Mouse (Mus musculus) intestine, postnatal 0 days (tissue): ENCODE measurements around the gene Lypd8. TPM values are rescaled to one million over a fixed set of nuclear protein-coding genes. Genes with fewer than 3 reads are reported as not detected.
A peak's percentile ranks its signal among the peaks of the same experiment; 100 is the strongest.

ENCODE experiments used
- ATAC-seq: fragments of 200-750 bp; cut with Nextera tagmentation; 2 replicates; pipeline ENCODE4 v1.8.0; 2017; ENCODE audit warnings: mild to moderate bottlenecking, moderate TSS enrichment, moderate library complexity
- H3K27ac ChIP-seq: fragments of 300-500 bp; sonication (generic); 2 replicates; pipeline ENCODE4 v1.5.1; 2014; ENCODE audit warnings: mild to moderate bottlenecking, low read depth, low read length, moderate library complexity
- H3K27me3 ChIP-seq: fragments of 300-500 bp; sonication (generic); replicated peaks from 2 replicates; pipeline ENCODE4 v1.6.1; 2014; ENCODE audit warnings: low read length, mixed read lengths; ENCODE audit not compliant: control insufficient read depth, insufficient read depth
- H3K36me3 ChIP-seq: fragments of 300-500 bp; sonication (generic); 2 replicates; pipeline ENCODE4 v1.6.1; 2014; ENCODE audit warnings: mild to moderate bottlenecking, moderate library complexity; ENCODE audit not compliant: control insufficient read depth, insufficient read depth
- H3K4me1 ChIP-seq: fragments of 300-500 bp; sonication (generic); replicated peaks from 2 replicates; pipeline ENCODE4 v1.6.1; 2014; ENCODE audit warnings: antibody characterized with exemption, low read length, mixed read lengths; ENCODE audit not compliant: control insufficient read depth, insufficient read depth
- H3K4me2 ChIP-seq: fragments of 300-500 bp; sonication (generic); replicated peaks from 2 replicates; pipeline ENCODE4 v1.6.1; 2014; ENCODE audit warnings: low read depth, mild to moderate bottlenecking, moderate library complexity
- H3K4me3 ChIP-seq: fragments of 300-500 bp; sonication (generic); 2 replicates; pipeline ENCODE4 v1.5.1; 2014; ENCODE audit warnings: low read depth, low read length
- H3K9ac ChIP-seq: fragments of 300-500 bp; sonication (generic); 2 replicates; pipeline ENCODE4 v1.6.1; 2014; ENCODE audit warnings: mild to moderate bottlenecking, low read depth, low read length
- H3K9me3 ChIP-seq: fragments of 300-500 bp; sonication (generic); 2 replicates; pipeline ENCODE4 v1.6.1; 2016; ENCODE audit warnings: mixed run types; ENCODE audit not compliant: control insufficient read depth
- CTCF ChIP-seq: sonication (generic); IDR thresholded peaks from 2 replicates; pipeline ENCODE4 v1.5.1; 2016; ENCODE audit warnings: low read depth, mild to moderate bottlenecking, control low read depth, antibody characterized with exemption, moderate library complexity
- WGBS: fragments of 180-500 bp; shearing (Covaris S2); extraction: QIAGEN DNeasy Blood & Tissue Kit; methylation state at CpG from one replicate; pipeline ENCODE4 v1.1.7; 2014; 5-methylcytosine and 5-hydroxymethylcytosine counted together
- polyA plus RNA-seq: library from polyadenylated mRNA; unstranded; fragments of >200 nt; fragmentation: Nextera tagmentation; extraction: Ambion mirVana; gene quantifications from 2 replicates; pipeline ENCODE4 v1.2.1, GENCODE M21; 2015

Gene Lypd8
- 1,454 and 1,717 TPM in 2 replicates for polyA plus RNA-seq

GRCm38 (mm10) chr11:58378763-58379278 is at the start of gene Lypd8:
Gene Lypd8 (plus strand): TSS chr11:58379043.
- 43% methylated on average over 3 of the region's 3 CpGs for WGBS

GRCm38 (mm10) chr11:58329906-58330275 is 49.0 kb upstream of the Lypd8 start:
- peak overlapping the region; percentile 71; the same call in 1 of the 2 replicates for H3K27ac ChIP-seq
- H3K36me3 ChIP-seq: peaks cover 20% of the 10 kb centered on the region
- peak overlapping the region; percentile 85 for H3K4me2 ChIP-seq
- H3K4me1 ChIP-seq: peaks cover 15% of the 10 kb centered on the region
- WGBS: under 1% methylated on average over 21 of the region's 21 CpGs
- H3K4me3 ChIP-seq: peak overlapping the region; percentile 77
- peak overlapping the region; percentile 60 for H3K9ac ChIP-seq
- peak; percentile 27 for TF ChIP-seq CTCF
- peak; percentile 15 for ATAC-seq
- H3K27me3 ChIP-seq: no peaks in the 10 kb centered on the region
- H3K9me3 ChIP-seq: no peaks in the 10 kb centered on the region

More at GRCm38 (mm10) chr11:58378763-58379278, at the start of gene Lypd8:
- H3K27me3 ChIP-seq: no peaks in the 10 kb centered on the region
- peaks cover 6% of the 10 kb centered on the region; the same call in 1 of the 2 replicates for H3K36me3 ChIP-seq
- peak within 1 kb of the TSS; percentile 60 for H3K27ac ChIP-seq
- peak within 1 kb of the TSS; percentile 74 for H3K4me2 ChIP-seq
- peak; percentile 44 for ATAC-seq
- H3K9me3 ChIP-seq: no peaks in the 10 kb centered on the region
- TF ChIP-seq CTCF: no peak
- peak within 1 kb of the TSS; percentile 48 for H3K4me3 ChIP-seq
- H3K4me1 ChIP-seq: 0 out of 2 replicates have a peak, but pooled peaks cover 11% of the 10 kb centered on the region
- H3K9ac ChIP-seq: peak within 1 kb of the TSS; percentile 26; the same call in 1 of the 2 replicates

- under 1% methylated on average over 52 of the region's 52 CpGs for WGBS
- peak within 1 kb of the TSS; percentile 77 for H3K4me3 ChIP-seq
- peak within 1 kb of the TSS; percentile 62 for H3K9ac ChIP-seq
- H3K9me3 ChIP-seq: no peaks in the 10 kb centered on the region
- TF ChIP-seq CTCF: no peak
- peaks cover 21% of the 10 kb centered on the region for H3K36me3 ChIP-seq
- ATAC-seq: peak; percentile 93
- no peaks in the 10 kb centered on the region for H3K27me3 ChIP-seq
- peaks cover 15% of the 10 kb centered on the region for H3K4me1 ChIP-seq
- H3K4me2 ChIP-seq: peak within 1 kb of the TSS; percentile 85
- peak within 1 kb of the TSS; percentile 71 for H3K27ac ChIP-seq
These were observed 48.3 kb upstream of the Lypd8 start, which contains the start of the genes Zfp672 and Sh3bp5l for GRCm38 (mm10) chr11:58330276-58331148. Gene Zfp672 (minus strand): TSS chr11:58330339. Gene Sh3bp5l (plus strand): TSS chr11:58330724.

GRCm38 (mm10) chr11:58331149-58331495 is 47.7 kb upstream of the Lypd8 start:
- WGBS: 7% methylated on average over 10 of the region's 10 CpGs
- Histone ChIP-seq H3K27me3 (no peaks in the 10 kb centered on the region), H3K4me1 (peaks cover 15% of the 10 kb centered on the region), H3K9ac (peak overlapping the region; percentile 62), H3K4me3 (peak overlapping the region; percentile 77), H3K4me2 (peak overlapping the region; percentile 85), H3K27ac (peak overlapping the region; percentile 58; the same call in 1 of the 2 replicates), H3K36me3 (peaks cover 21% of the 10 kb centered on the region), H3K9me3 (no peaks in the 10 kb centered on the region)
- no peak; the same call in 1 of the 2 replicates for ATAC-seq
- no peak for TF ChIP-seq CTCF

- peaks cover 21% of the 10 kb centered on the region for H3K36me3 ChIP-seq
- TF ChIP-seq CTCF: no peak
- no peaks in the 10 kb centered on the region for H3K9me3 ChIP-seq
- 0 out of 2 replicates have a peak overlapping the region, but pooled peaks have one; percentile 28 for H3K27ac ChIP-seq
- 62% methylated on average over 6 of the region's 6 CpGs for WGBS
- ATAC-seq: no peak
- peak overlapping the region; percentile 85 for H3K4me2 ChIP-seq
- H3K9ac ChIP-seq: peak overlapping the region; percentile 62
- H3K4me3 ChIP-seq: peak overlapping the region; percentile 77
- no peaks in the 10 kb centered on the region for H3K27me3 ChIP-seq
- peaks cover 15% of the 10 kb centered on the region for H3K4me1 ChIP-seq
These were observed 47.3 kb upstream of the Lypd8 start for GRCm38 (mm10) chr11:58331546-58331945.

- no peaks in the 10 kb centered on the region for H3K27me3 ChIP-seq
- no peak overlapping the region for H3K4me3 ChIP-seq
- TF ChIP-seq CTCF: no peak
- no peak overlapping the region for H3K4me2 ChIP-seq
- no peak overlapping the region for H3K9ac ChIP-seq
- no peaks in the 10 kb centered on the region for H3K9me3 ChIP-seq
- ATAC-seq: no peak
- peaks cover 10% of the 10 kb centered on the region; the same call in 1 of the 2 replicates for H3K4me1 ChIP-seq
- H3K36me3 ChIP-seq: peaks cover 35% of the 10 kb centered on the region
- WGBS: 76% methylated on average over 3 of the region's 3 CpGs
- no peak overlapping the region for H3K27ac ChIP-seq
These were observed 44.1 kb upstream of the Lypd8 start for GRCm38 (mm10) chr11:58334746-58335145.
